Mouse (Mus musculus) intestine, postnatal 0 days (tissue): ENCODE data around the gene Gigyf1. TPM values are rescaled to one million over a fixed set of nuclear protein-coding genes. Genes with fewer than 3 reads are reported as not detected.
A peak's percentile ranks its signal among the peaks of the same experiment; 100 is the strongest.

Source experiments
- ATAC-seq: fragments of 200-750 bp; cut with Nextera tagmentation; 2 replicates; pipeline ENCODE4 v1.8.0; 2017; ENCODE audit warnings: mild to moderate bottlenecking, moderate TSS enrichment, moderate library complexity
- H3K27ac ChIP-seq: fragments of 300-500 bp; sonication (generic); 2 replicates; pipeline ENCODE4 v1.5.1; 2014; ENCODE audit warnings: mild to moderate bottlenecking, low read depth, low read length, moderate library complexity
- H3K27me3 ChIP-seq: fragments of 300-500 bp; sonication (generic); replicated peaks from 2 replicates; pipeline ENCODE4 v1.6.1; 2014; ENCODE audit warnings: low read length, mixed read lengths; ENCODE audit not compliant: control insufficient read depth, insufficient read depth
- H3K36me3 ChIP-seq: fragments of 300-500 bp; sonication (generic); 2 replicates; pipeline ENCODE4 v1.6.1; 2014; ENCODE audit warnings: mild to moderate bottlenecking, moderate library complexity; ENCODE audit not compliant: control insufficient read depth, insufficient read depth
- H3K4me1 ChIP-seq: fragments of 300-500 bp; sonication (generic); replicated peaks from 2 replicates; pipeline ENCODE4 v1.6.1; 2014; ENCODE audit warnings: antibody characterized with exemption, low read length, mixed read lengths; ENCODE audit not compliant: control insufficient read depth, insufficient read depth
- H3K4me2 ChIP-seq: fragments of 300-500 bp; sonication (generic); replicated peaks from 2 replicates; pipeline ENCODE4 v1.6.1; 2014; ENCODE audit warnings: low read depth, mild to moderate bottlenecking, moderate library complexity
- H3K4me3 ChIP-seq: fragments of 300-500 bp; sonication (generic); 2 replicates; pipeline ENCODE4 v1.5.1; 2014; ENCODE audit warnings: low read depth, low read length
- H3K9ac ChIP-seq: fragments of 300-500 bp; sonication (generic); 2 replicates; pipeline ENCODE4 v1.6.1; 2014; ENCODE audit warnings: mild to moderate bottlenecking, low read depth, low read length
- H3K9me3 ChIP-seq: fragments of 300-500 bp; sonication (generic); 2 replicates; pipeline ENCODE4 v1.6.1; 2016; ENCODE audit warnings: mixed run types; ENCODE audit not compliant: control insufficient read depth
- CTCF ChIP-seq: sonication (generic); IDR thresholded peaks from 2 replicates; pipeline ENCODE4 v1.5.1; 2016; ENCODE audit warnings: low read depth, mild to moderate bottlenecking, control low read depth, antibody characterized with exemption, moderate library complexity
- WGBS: fragments of 180-500 bp; shearing (Covaris S2); extraction: QIAGEN DNeasy Blood & Tissue Kit; methylation state at CpG from one replicate; pipeline ENCODE4 v1.1.7; 2014; 5-methylcytosine and 5-hydroxymethylcytosine counted together
- polyA plus RNA-seq: library from polyadenylated mRNA; unstranded; fragments of >200 nt; fragmentation: Nextera tagmentation; extraction: Ambion mirVana; gene quantifications from 2 replicates; pipeline ENCODE4 v1.2.1, GENCODE M21; 2015

The Gigyf1 gene
- polyA plus RNA-seq, 1 experiment from 2014 or later: 4.7 TPM

DNA sequence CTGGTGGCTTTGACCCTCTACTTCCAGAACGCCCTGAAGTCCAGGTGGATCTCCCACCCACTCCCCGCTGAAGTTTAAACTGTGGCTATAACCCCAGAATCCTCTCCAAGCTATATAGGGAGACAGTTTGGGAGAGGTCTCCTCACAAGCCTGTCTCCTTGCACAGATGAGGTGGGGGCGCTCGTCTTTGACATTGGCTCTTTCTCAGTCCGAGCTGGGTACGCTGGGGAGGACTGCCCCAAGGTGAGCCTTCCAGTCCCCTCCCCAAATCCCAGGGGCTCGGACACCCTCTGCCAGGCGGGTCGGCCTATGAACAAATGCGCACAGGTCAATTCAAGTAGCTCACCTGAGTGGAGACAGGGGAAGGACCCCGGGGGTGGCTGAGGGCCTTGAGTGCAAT lies 35.5 kb downstream of the Gigyf1 start:
- ATAC-seq: peak; percentile 19; the same call in 1 of the 2 replicates
- peaks cover 15% of the 10 kb centered on the region; the same call in 1 of the 2 replicates for H3K27me3 ChIP-seq
- no peak for TF ChIP-seq CTCF
- H3K9ac ChIP-seq: no peak overlapping the region
- 44% methylated on average over 11 of the region's 11 CpGs for WGBS
- no peak overlapping the region for H3K4me2 ChIP-seq
- no peak overlapping the region for H3K4me3 ChIP-seq
- H3K36me3 ChIP-seq: no peaks in the 10 kb centered on the region
- H3K4me1 ChIP-seq: no peaks in the 10 kb centered on the region
- no peak overlapping the region for H3K27ac ChIP-seq
- no peaks in the 10 kb centered on the region for H3K9me3 ChIP-seq

DNA sequence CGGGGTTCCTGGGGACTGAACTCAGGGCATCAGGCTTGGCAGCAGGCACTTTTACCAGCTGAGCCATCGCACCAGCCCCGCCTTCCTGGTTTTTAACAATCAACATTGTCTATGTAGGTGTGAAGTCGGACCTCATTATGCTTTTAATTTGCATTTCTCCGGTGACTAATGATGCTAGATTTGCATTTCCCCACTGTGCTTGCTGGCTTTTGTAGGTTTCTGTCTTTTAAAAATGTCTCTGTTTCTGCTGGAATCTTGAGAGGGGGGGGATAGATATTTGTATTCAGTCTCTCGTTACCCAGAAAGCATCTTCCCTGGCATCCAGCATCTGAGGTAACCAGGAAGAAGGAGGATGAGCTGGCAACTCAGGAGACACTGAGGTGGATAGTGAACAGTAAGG lies 43.2 kb downstream of the Gigyf1 start:
- H3K36me3 ChIP-seq: no peaks in the 10 kb centered on the region
- no peaks in the 10 kb centered on the region for H3K9me3 ChIP-seq
- no peak for ATAC-seq
- WGBS: 66% methylated on average over 6 of the region's 6 CpGs
- no peak overlapping the region for H3K9ac ChIP-seq
- no peak overlapping the region for H3K4me3 ChIP-seq
- H3K4me2 ChIP-seq: no peak overlapping the region
- no peak for TF ChIP-seq CTCF
- no peaks in the 10 kb centered on the region for H3K27me3 ChIP-seq
- no peak overlapping the region for H3K27ac ChIP-seq
- H3K4me1 ChIP-seq: no peaks in the 10 kb centered on the region

DNA sequence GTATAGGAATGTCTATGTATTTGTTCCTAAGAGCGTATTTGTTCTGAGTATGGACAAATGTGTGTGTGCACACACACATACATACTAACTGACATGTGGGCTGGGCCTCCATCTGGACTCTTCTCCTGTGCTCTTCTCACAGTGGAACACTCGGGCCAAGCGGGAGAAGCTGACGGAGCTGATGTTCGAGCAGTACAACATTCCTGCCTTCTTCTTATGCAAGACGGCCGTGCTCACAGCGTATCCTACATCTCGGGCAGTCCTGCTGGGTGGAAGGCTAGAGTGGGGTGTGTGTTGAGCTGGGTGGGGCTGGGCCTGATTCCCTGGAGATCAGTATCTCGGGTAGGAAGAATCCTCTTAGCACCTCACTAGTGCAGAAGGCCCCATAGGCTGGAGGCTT lies 44.6 kb downstream of the Gigyf1 start:
- H3K27ac ChIP-seq: no peak overlapping the region

DNA sequence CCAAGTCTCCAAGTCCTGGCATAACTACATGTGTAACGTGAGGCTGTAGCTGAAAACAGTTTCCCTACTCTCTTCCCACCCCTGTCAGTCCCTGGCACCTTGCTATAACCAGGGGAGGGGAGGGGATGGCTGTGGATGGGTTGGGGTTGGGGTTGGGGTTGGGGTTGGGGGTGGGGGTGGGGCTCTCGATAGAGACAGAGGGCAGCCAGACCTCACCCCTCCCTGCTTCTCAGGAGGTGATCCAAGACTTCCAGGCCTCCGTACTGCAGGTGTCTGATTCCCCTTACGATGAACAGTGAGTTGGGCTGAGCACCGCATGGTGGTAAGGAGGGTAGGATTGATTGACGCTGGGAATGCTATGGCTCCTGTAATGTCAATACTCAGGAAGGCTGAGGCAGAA lies 47.4 kb downstream of the Gigyf1 start:
- H3K27ac ChIP-seq: no peak overlapping the region
- H3K36me3 ChIP-seq: no peaks in the 10 kb centered on the region
- no peak overlapping the region for H3K9ac ChIP-seq
- H3K4me3 ChIP-seq: no peak overlapping the region
- H3K4me1 ChIP-seq: no peaks in the 10 kb centered on the region
- 64% methylated on average over 6 of the region's 6 CpGs for whole genome bisulfite sequencing
- no peak overlapping the region for H3K4me2 ChIP-seq
- H3K27me3 ChIP-seq: no peaks in the 10 kb centered on the region
- TF ChIP-seq CTCF: no peak
- ATAC-seq: no peak
- H3K9me3 ChIP-seq: no peaks in the 10 kb centered on the region

More for the DNA sequence above, 44.6 kb downstream of the Gigyf1 start:
- TF ChIP-seq CTCF: no peak
- Histone ChIP-seq H3K4me2 (no peak overlapping the region), H3K9me3 (no peaks in the 10 kb centered on the region), H3K9ac (no peak overlapping the region), H3K27me3 (no peaks in the 10 kb centered on the region), H3K4me3 (no peak overlapping the region), H3K36me3 (no peaks in the 10 kb centered on the region), H3K4me1 (no peaks in the 10 kb centered on the region)
- ATAC-seq: no peak
- WGBS: 67% methylated on average over 10 of the region's 10 CpGs

DNA sequence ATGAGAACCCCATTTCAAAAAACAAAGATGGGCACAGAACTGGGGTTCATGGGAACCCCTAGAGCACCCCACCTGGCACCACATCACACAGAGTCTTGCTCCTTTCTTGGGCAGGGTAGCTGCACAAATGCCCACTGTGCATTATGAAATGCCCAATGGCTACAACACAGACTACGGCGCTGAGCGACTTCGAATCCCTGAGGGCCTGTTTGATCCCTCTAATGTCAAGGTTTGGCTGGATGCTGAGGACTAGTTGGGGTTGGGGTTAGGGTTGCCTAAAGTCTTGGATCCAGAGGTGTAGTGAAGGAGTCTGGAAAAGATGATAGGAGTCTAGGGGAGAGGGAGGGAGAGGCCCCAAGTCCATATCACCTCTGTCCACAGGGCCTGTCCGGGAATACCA lies 48.1 kb downstream of the Gigyf1 start:
- WGBS: 90% methylated on average over 5 of the region's 5 CpGs
- Histone ChIP-seq H3K27ac (no peak overlapping the region), H3K36me3 (no peaks in the 10 kb centered on the region), H3K4me1 (no peaks in the 10 kb centered on the region), H3K9me3 (no peaks in the 10 kb centered on the region), H3K4me2 (no peak overlapping the region), H3K27me3 (no peaks in the 10 kb centered on the region), H3K9ac (no peak overlapping the region), H3K4me3 (no peak overlapping the region)
- ATAC-seq: no peak
- no peak for TF ChIP-seq CTCF

DNA sequence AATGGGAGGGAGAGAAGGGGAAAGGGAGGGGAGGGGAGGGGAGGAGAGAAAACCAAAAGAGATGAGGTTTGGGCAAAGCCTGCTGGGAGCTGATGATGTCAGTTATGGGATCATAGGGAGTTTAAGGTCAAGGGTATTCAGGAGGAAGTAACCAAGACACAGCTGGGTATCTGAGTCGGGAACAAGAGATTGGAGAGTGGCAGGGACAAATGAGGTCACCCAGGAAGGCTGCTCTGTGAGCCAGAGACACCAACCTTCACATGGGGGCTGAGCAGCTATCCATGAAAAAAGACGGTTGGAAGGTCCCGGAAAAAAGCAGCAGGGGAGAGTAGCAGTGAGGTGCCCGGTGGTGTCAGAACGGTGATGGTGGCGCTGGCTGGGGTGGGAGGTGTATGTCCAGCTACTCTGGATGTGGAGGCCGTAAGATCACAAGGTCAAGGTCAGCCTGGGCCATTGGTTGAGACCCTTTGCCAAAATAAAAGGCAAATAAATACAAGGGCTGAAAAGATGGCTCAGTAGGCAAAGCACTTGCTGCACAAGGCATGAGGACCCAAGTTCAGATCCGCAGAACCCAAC lies 50.0 kb downstream of the Gigyf1 start:
- 83% methylated on average over 8 of the region's 8 CpGs for WGBS
- Histone ChIP-seq H3K9ac (no peak overlapping the region), H3K4me2 (no peak overlapping the region), H3K36me3 (no peaks in the 10 kb centered on the region), H3K4me1 (no peaks in the 10 kb centered on the region), H3K27ac (no peak overlapping the region), H3K27me3 (no peaks in the 10 kb centered on the region), H3K9me3 (no peaks in the 10 kb centered on the region), H3K4me3 (no peak overlapping the region)
- TF ChIP-seq CTCF: no peak
- ATAC-seq: no peak

DNA sequence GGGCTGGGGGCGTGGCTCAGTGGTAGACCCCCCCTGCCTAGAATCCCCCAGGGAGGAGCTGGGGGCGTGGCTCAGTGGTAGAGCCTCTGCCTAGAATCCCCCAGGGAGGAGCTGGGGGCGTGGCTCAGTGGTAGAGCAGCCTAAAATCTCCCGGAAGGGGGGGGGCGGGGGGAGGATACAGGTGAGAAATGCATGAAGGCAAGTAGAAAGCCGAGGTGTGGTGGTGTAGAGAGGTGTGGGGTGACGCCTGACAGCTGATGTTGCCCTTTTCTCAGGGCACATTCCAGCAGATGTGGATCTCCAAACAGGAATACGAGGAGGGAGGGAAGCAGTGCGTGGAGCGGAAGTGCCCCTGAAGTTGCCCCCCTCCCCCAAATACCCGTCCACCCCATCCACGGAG lies 50.7 kb downstream of the Gigyf1 start:
- H3K9me3 ChIP-seq: no peaks in the 10 kb centered on the region
- H3K4me3 ChIP-seq: no peak overlapping the region
- no peak for ATAC-seq
- no peak overlapping the region for H3K4me2 ChIP-seq
- H3K27ac ChIP-seq: no peak overlapping the region
- no peak for TF ChIP-seq CTCF
- no peaks in the 10 kb centered on the region for H3K4me1 ChIP-seq
- no peaks in the 10 kb centered on the region for H3K27me3 ChIP-seq
- no peaks in the 10 kb centered on the region for H3K36me3 ChIP-seq
- WGBS: 74% methylated on average over 12 of the region's 12 CpGs
- H3K9ac ChIP-seq: no peak overlapping the region
